8 mouse cellular contexts compared by ENCODE assay signal in genomic region chr8:22059821-22060445, GRCm38 (mm10). TPM values are rescaled to one million over a fixed set of nuclear protein-coding genes. Genes with fewer than 3 reads are reported as not detected.
DNase-seq lines count a peak whose midpoint lies in the region; ATAC-seq and TF ChIP-seq lines count a peak whose summit lies in the region.

Atp7b (minus strand) TSS chr8:22060305.

- peaks cover 9% of the 10 kb centered on the region for H3K27me3 ChIP-seq in hindbrain, embryonic 15.5 days
- peaks cover 33% of the 10 kb centered on the region for H3K27me3 ChIP-seq in limb, embryonic 15.5 days

- TF ChIP-seq CTCF in cortical plate, adult 2 months (IDR thresholded peaks at IDR 0.05; ENCODE audit: extremely low read depth, insufficient read depth, low read length) = no peak
- 0 out of 2 replicates have a peak, but pooled peaks have one; percentile 5 for TF ChIP-seq CTCF in olfactory bulb, adult 2 months (IDR thresholded peaks at IDR 0.05; ENCODE audit: insufficient read depth, low read depth, low read length)

- DNase-seq in frontal cortex, postnatal 10 days (ENCODE audit: low spot score in 2 of 2) = no peak
- peak; percentile 50 to 58 for DNase-seq in B cell, adult 2 months
- DNase-seq in right cerebral cortex, postnatal 4 days = no peak

- H3K4me3 ChIP-seq in cortical plate, adult 2 months (ENCODE audit: insufficient read depth, low read length) = peak within 1 kb of the TSS; percentile 46
- peak within 1 kb of the TSS; percentile 82 for H3K4me3 ChIP-seq in hindbrain, embryonic 15.5 days
- H3K4me3 ChIP-seq in limb, embryonic 15.5 days = peak within 1 kb of the TSS; percentile 72
- peak within 1 kb of the TSS; percentile 99 for H3K4me3 ChIP-seq in olfactory bulb, adult 2 months (ENCODE audit: insufficient read depth, low read depth, low read length)

- no peaks in the 10 kb centered on the region for H3K9me3 ChIP-seq in hindbrain, embryonic 15.5 days
- no peaks in the 10 kb centered on the region for H3K9me3 ChIP-seq in limb, embryonic 15.5 days

- peak within 1 kb of the TSS; percentile 92 for H3K4me2 ChIP-seq in hindbrain, embryonic 15.5 days
- peak within 1 kb of the TSS; percentile 97 for H3K4me2 ChIP-seq in limb, embryonic 15.5 days

- H3K9ac ChIP-seq in hindbrain, embryonic 15.5 days = peak within 1 kb of the TSS; percentile 55
- peak within 1 kb of the TSS; percentile 55 for H3K9ac ChIP-seq in limb, embryonic 15.5 days

- peak; percentile 64 for ATAC-seq in frontal cortex, adult (ENCODE audit: low TSS enrichment)
- peak; percentile 91 for ATAC-seq in hindbrain, embryonic 15.5 days (ENCODE audit: low FRiP score, low read depth)
- peak; percentile 80 for ATAC-seq in limb, embryonic 15.5 days (ENCODE audit: insufficient number of reproducible peaks, low FRiP score, low TSS enrichment, low read depth)

- under 1% methylated on average over 45 of the region's 46 CpGs for WGBS in hindbrain, embryonic 15.5 days
- WGBS in limb, embryonic 15.5 days = under 1% methylated on average over 46 of the region's 46 CpGs
- WGBS in olfactory bulb, adult 2 months = 1% methylated on average over 45 of the region's 46 CpGs

- peaks cover 14% of the 10 kb centered on the region for H3K36me3 ChIP-seq in hindbrain, embryonic 15.5 days
- H3K36me3 ChIP-seq in limb, embryonic 15.5 days = peaks cover 25% of the 10 kb centered on the region

- no peak within 1 kb of the TSS for H3K27ac ChIP-seq in cortical plate, adult 2 months (ENCODE audit: insufficient read depth, low read length)
- H3K27ac ChIP-seq in hindbrain, embryonic 15.5 days (replicated peaks) = peak within 1 kb of the TSS; percentile 18; the same call in 1 of the 2 replicates
- no peak within 1 kb of the TSS for H3K27ac ChIP-seq in limb, embryonic 15.5 days
- H3K27ac ChIP-seq in olfactory bulb, adult 2 months (ENCODE audit: insufficient read depth, low read depth, low read length) = no peak within 1 kb of the TSS

- H3K4me1 ChIP-seq in cortical plate, adult 2 months (ENCODE audit: control insufficient read depth, insufficient read depth, low read length) = no peaks in the 10 kb centered on the region
- peaks cover 10% of the 10 kb centered on the region for H3K4me1 ChIP-seq in hindbrain, embryonic 15.5 days (replicated peaks)
- peaks cover 6% of the 10 kb centered on the region for H3K4me1 ChIP-seq in limb, embryonic 15.5 days
- H3K4me1 ChIP-seq in olfactory bulb, adult 2 months (ENCODE audit: control insufficient read depth, insufficient read depth, low read length) = peaks cover 4% of the 10 kb centered on the region

- no peak for TF ChIP-seq POLR2A in cortical plate, adult 2 months (IDR thresholded peaks at IDR 0.05; ENCODE audit: extremely low read depth, insufficient read depth, low read length)
- no peak; the same call in 1 of the 2 replicates for TF ChIP-seq POLR2A in olfactory bulb, adult 2 months (IDR thresholded peaks at IDR 0.05; ENCODE audit: insufficient read depth, low read depth, low read length)

RNA-seq across cellular contexts. Expression of gene Atp7b, which starts in this region (rescaled TPM):
- polyA plus RNA-seq in cortical plate, adult 2 months (2012; rRNA removed) = 1.4 and 1.6 TPM in 2 replicates
- polyA plus RNA-seq in hindbrain, embryonic 15.5 days (2015; fragmentation: Nextera tagmentation; extraction: Ambion mirVana) = 1.8 and 2.0 TPM in 2 replicates
- 0.27 and 0.29 TPM in 2 replicates for polyA plus RNA-seq in limb, embryonic 15.5 days (2015; fragmentation: Nextera tagmentation; extraction: Ambion mirVana)
- polyA plus RNA-seq in olfactory bulb, adult 2 months (2012; ENCODE audit: insufficient read depth, insufficient read length, low replicate concordance, missing spikeins) = not detected in 2 replicates

Comparison
In these comparisons a context has a peak if more than half of its experiments do, and no peak if none do; other contexts are left out.
1. Peak in ATAC-seq, H3K4me3 ChIP-seq, H3K9ac ChIP-seq and H3K4me2 ChIP-seq in limb, embryonic 15.5 days; RNA of the gene not detected or under 1 TPM.
2. DNase-seq: peak in B cell, adult 2 months (2 of 2); none in frontal cortex, postnatal 10 days (0 of 2) and right cerebral cortex, postnatal 4 days (single experiment).
3. H3K4me3 ChIP-seq: peak in every context shown above with its lines; median percentile 99 in olfactory bulb, adult 2 months; 82 in hindbrain, embryonic 15.5 days; 72 in limb, embryonic 15.5 days; 46 in cortical plate, adult 2 months.
4. Peak in every context shown above with its lines, with median percentiles within 50 percentile points of each other: ATAC-seq.